In the genomic region with DNA sequence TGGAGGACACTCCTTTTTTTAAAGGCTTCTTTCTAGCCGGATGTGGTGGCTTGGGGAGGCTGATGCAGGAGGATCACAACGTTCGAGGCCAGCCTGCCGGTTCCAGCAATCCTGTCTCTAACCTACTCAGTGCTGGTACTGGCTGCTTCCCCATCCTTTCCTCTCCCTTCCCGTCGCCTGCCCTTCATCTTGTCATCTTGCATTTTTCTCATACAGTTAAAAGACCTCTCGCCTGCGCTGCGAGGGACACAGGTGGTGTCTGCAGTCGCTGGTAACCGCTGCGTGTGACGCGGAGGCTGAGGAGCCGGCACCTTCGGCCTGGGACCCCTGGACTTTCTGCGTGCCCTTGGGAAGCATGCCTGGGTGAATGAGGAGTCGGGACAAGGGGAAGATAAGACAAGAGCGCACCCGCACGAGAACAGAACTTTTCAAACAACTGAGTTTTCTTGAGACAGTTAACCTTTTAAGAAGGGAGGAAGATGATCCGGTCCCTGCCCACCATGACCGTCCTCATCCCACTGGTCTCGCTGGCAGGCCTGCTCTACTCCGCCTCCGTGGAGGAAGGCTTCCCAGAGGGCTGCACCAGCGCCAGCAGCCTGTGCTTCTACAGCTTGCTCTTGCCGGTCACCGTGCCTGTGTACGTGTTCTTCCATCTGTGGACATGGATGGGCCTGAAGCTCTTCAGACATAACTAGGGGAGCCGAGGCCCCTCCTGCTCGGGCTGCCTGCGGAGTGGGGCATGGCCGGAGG, we compare ENCODE assay signal across 1 mouse cellular context.
TF ChIP-seq lines count a peak whose summit lies in the region.

No protein-coding gene starts in this region.

TF ChIP-seq in CH12.LX, 34 proteins besides CTCF, POLR2A, EP300 and RAD21:
- TF ChIP-seq ZKSCAN1 (IDR thresholded peaks at IDR 0.05; ENCODE audit: borderline replicate concordance, low read depth, low read length) (no peak), IRF4 (IDR thresholded peaks at IDR 0.05; ENCODE audit: low read depth, low read length) (no peak), ETS1 (conservative IDR thresholded peaks at IDR 0.05; ENCODE audit: low read depth, low read length) (no peak), UBTF (IDR thresholded peaks at IDR 0.05; ENCODE audit: low read depth, low read length) (no peak)
TF ChIP-seq in CH12.LX: peak in this region for 0.
